Mouse (Mus musculus) small intestine, adult 2 months (tissue): ENCODE data around the gene Rtl1.

ENCODE experiments used
- CTCF ChIP-seq: fragments of 200-500 bp; IDR thresholded peaks from 2 replicates; pipeline ENCODE4 v1.5.1; 2012; ENCODE audit warnings: low read depth, mild to moderate bottlenecking, control low read depth, inconsistent platforms, low read length, moderate library complexity, mixed read lengths; ENCODE audit not compliant: insufficient replicate concordance, insufficient read length; ENCODE audit errors: extremely low read depth
- POLR2A ChIP-seq: fragments of 200-500 bp; IDR thresholded peaks from 2 replicates; pipeline ENCODE4 v1.6.1; 2012; ENCODE audit warnings: low read depth, mild to moderate bottlenecking, control low read depth, inconsistent platforms, low read length, moderate library complexity

- TF ChIP-seq CTCF, result no peak
- no peak for TF ChIP-seq POLR2A
These were observed 44.2 kb downstream of the Rtl1 start for GRCm38 (mm10) chr12:109555837-109556409.
